Mouse (Mus musculus) liver, adult 2 months (tissue): ENCODE data around the gene Topors. TPM values are rescaled to one million over a fixed set of nuclear protein-coding genes. Genes with fewer than 3 reads are reported as not detected.

Experiments used
- DNase-seq: peaks from one replicate; pipeline ENCODE4 v3.0.0-alpha.2; 2011; ENCODE audit warnings: low read depth, low spot score; ENCODE audit errors: extremely low read depth
- H3K27ac ChIP-seq: fragments of 200-500 bp; replicated peaks from 2 replicates; pipeline ENCODE4 v1.5.1; 2012; ENCODE audit warnings: low read depth, mild to moderate bottlenecking, control low read depth, inconsistent platforms, low read length; ENCODE audit not compliant: insufficient read depth
- H3K27me3 ChIP-seq: fragments of 200-500 bp; 2 replicates; pipeline ENCODE4 v1.6.1; 2012; ENCODE audit warnings: mild to moderate bottlenecking, moderate library complexity, low read length, inconsistent platforms; ENCODE audit not compliant: control insufficient read depth, insufficient read depth
- H3K36me3 ChIP-seq: fragments of 200-500 bp; 2 replicates; pipeline ENCODE4 v1.6.1; 2012; ENCODE audit warnings: low read length, inconsistent platforms; ENCODE audit not compliant: control insufficient read depth, insufficient read depth
- H3K4me1 ChIP-seq: fragments of 200-500 bp; 2 replicates; pipeline ENCODE4 v1.6.1; 2011; ENCODE audit warnings: low read length; ENCODE audit not compliant: control insufficient read depth, insufficient read depth
- H3K4me3 ChIP-seq: fragments of 200-500 bp; 2 replicates; pipeline ENCODE4 v1.5.1; 2011; ENCODE audit warnings: low read depth, mild to moderate bottlenecking, control low read depth, low read length, moderate library complexity; ENCODE audit not compliant: insufficient read depth
- H3K79me2 ChIP-seq: fragments of 200-500 bp; 2 replicates; pipeline ENCODE4 v1.6.1; 2012; ENCODE audit warnings: inconsistent platforms, mild to moderate bottlenecking, low read length, moderate library complexity; ENCODE audit not compliant: control insufficient read depth, insufficient read depth
- H3K9ac ChIP-seq: fragments of 200-500 bp; 2 replicates; pipeline ENCODE4 v1.6.1; 2012; ENCODE audit warnings: low read depth, mild to moderate bottlenecking, control low read depth, inconsistent platforms, low read length
- CTCF ChIP-seq: fragments of 200-500 bp; IDR thresholded peaks from 2 replicates; pipeline ENCODE4 v1.5.1; 2011; ENCODE audit warnings: low read depth, low read length, control low read depth
- POLR2A ChIP-seq: fragments of 200-500 bp; IDR thresholded peaks from 2 replicates; pipeline ENCODE4 v1.6.1; 2011; ENCODE audit warnings: low read length, control low read depth; ENCODE audit not compliant: insufficient read depth; ENCODE audit errors: extremely low read depth
- WGBS: fragments of 180-500 bp; shearing (Covaris S2); methylation state at CpG from one replicate; pipeline ENCODE4 v1.1.7; 2018; 5-methylcytosine and 5-hydroxymethylcytosine counted together
- polyA plus RNA-seq: library from polyadenylated mRNA; depleted of rRNA; stranded (reverse); fragments of >200 nt; gene quantifications from 2 replicates; pipeline ENCODE4 v1.2.3, GENCODE M21; 2012
- total RNA-seq: library from RNA; depleted of rRNA; stranded (reverse); fragments of >200 nt; gene quantifications from 2 replicates; pipeline ENCODE4 v1.2.3, GENCODE M21; 2014

Gene Topors
- total and polyA plus RNA-seq, 2 experiments: 2.7 to 23.1 TPM

GRCm38 (mm10) chr4:40267681-40268080, 2.0 kb downstream of the Topors start:
- H3K9ac ChIP-seq: peak overlapping the region; percentile 86
- TF ChIP-seq CTCF: no peak
- no peak for TF ChIP-seq POLR2A
- H3K27ac ChIP-seq: peak overlapping the region; percentile 94
- DNase-seq: peak; percentile 92
- WGBS: 9% methylated on average over 7 of the region's 7 CpGs
- peaks cover 6% of the 10 kb centered on the region for H3K4me1 ChIP-seq
- peaks cover 4% of the 10 kb centered on the region for H3K36me3 ChIP-seq
- peaks cover 20% of the 10 kb centered on the region; the same call in 1 of the 2 replicates for H3K79me2 ChIP-seq
- H3K27me3 ChIP-seq: no peaks in the 10 kb centered on the region
- H3K4me3 ChIP-seq: peak overlapping the region; percentile 92

- Histone ChIP-seq H3K4me3 (no peak overlapping the region), H3K9ac (no peak overlapping the region), H3K4me1 (peaks cover 6% of the 10 kb centered on the region), H3K27me3 (no peaks in the 10 kb centered on the region), H3K36me3 (peaks cover 31% of the 10 kb centered on the region), H3K79me2 (peaks cover 20% of the 10 kb centered on the region; the same call in 1 of the 2 replicates), H3K27ac (no peak overlapping the region)
- TF ChIP-seq CTCF (no peak), POLR2A (no peak)
- WGBS: 38% methylated on average over 1 of the region's 1 CpGs
- DNase-seq: no peak
Observed at GRCm38 (mm10) chr4:40264321-40264720, 5.3 kb downstream of the Topors start.

GRCm38 (mm10) chr4:40254385-40255103, 15.1 kb downstream of the Topors start:
- peaks cover 5% of the 10 kb centered on the region; the same call in 1 of the 2 replicates for H3K4me1 ChIP-seq
- no peak overlapping the region for H3K9ac ChIP-seq
- no peak for DNase-seq
- TF ChIP-seq CTCF (no peak), POLR2A (no peak)
- no peak overlapping the region for H3K4me3 ChIP-seq
- WGBS: 95% methylated on average over 8 of the region's 8 CpGs
- peaks cover 5% of the 10 kb centered on the region for H3K36me3 ChIP-seq
- no peak overlapping the region for H3K27ac ChIP-seq
- no peaks in the 10 kb centered on the region for H3K79me2 ChIP-seq
- no peaks in the 10 kb centered on the region for H3K27me3 ChIP-seq

- TF ChIP-seq CTCF: no peak
- TF ChIP-seq POLR2A: no peak
- Histone ChIP-seq H3K36me3 (no peaks in the 10 kb centered on the region), H3K4me3 (no peak overlapping the region), H3K27me3 (no peaks in the 10 kb centered on the region), H3K79me2 (no peaks in the 10 kb centered on the region), H3K4me1 (peaks cover 5% of the 10 kb centered on the region; the same call in 1 of the 2 replicates), H3K9ac (no peak overlapping the region), H3K27ac (no peak overlapping the region)
- 85% methylated on average over 2 of the region's 2 CpGs for WGBS
- DNase-seq: no peak
Observed at GRCm38 (mm10) chr4:40253766-40254165, 15.9 kb downstream of the Topors start.

- Histone ChIP-seq H3K9ac (no peak overlapping the region), H3K4me3 (no peak overlapping the region), H3K79me2 (no peaks in the 10 kb centered on the region), H3K36me3 (no peaks in the 10 kb centered on the region), H3K4me1 (peaks cover 5% of the 10 kb centered on the region; the same call in 1 of the 2 replicates), H3K27ac (no peak overlapping the region), H3K27me3 (no peaks in the 10 kb centered on the region)
- no peak for DNase-seq
- WGBS: 87% methylated on average over 5 of the region's 5 CpGs
- TF ChIP-seq POLR2A (no peak), CTCF (no peak)
Observed at GRCm38 (mm10) chr4:40250984-40251383, 18.7 kb downstream of the Topors start.

- no peak for TF ChIP-seq CTCF
- TF ChIP-seq POLR2A: no peak
- no peaks in the 10 kb centered on the region for H3K36me3 ChIP-seq
- DNase-seq: peak; percentile 28
- H3K27me3 ChIP-seq: no peaks in the 10 kb centered on the region
- H3K4me1 ChIP-seq: peaks cover 5% of the 10 kb centered on the region; the same call in 1 of the 2 replicates
- no peaks in the 10 kb centered on the region for H3K79me2 ChIP-seq
- H3K9ac ChIP-seq: no peak overlapping the region
- H3K27ac ChIP-seq: no peak overlapping the region
- H3K4me3 ChIP-seq: no peak overlapping the region
- WGBS: 86% methylated on average over 8 of the region's 8 CpGs
Observed at GRCm38 (mm10) chr4:40244035-40244434, 25.6 kb downstream of the Topors start.
